ENCODE assay signal across 9 mouse cellular contexts in genomic region chr1:91098887-91099286, GRCm38 (mm10). TPM values are rescaled to one million over a fixed set of nuclear protein-coding genes. Genes with fewer than 3 reads are reported as not detected.
DNase-seq lines count a peak whose midpoint lies in the region; ATAC-seq and TF ChIP-seq lines count a peak whose summit lies in the region.
"Had no signal": no experiment of that assay in that cellular context is flagged by ENCODE, and none has a peak within 500 bp of the region (broad histone marks: within the 10 kb centered on the region; RNA-seq: fewer than 3 reads in every experiment).

No protein-coding gene starts in this region.

- H3K9me3 ChIP-seq in forebrain, embryonic 11.5 days (ENCODE audit: control insufficient read depth, low read length), result no peaks in the 10 kb centered on the region
- H3K9me3 ChIP-seq in forebrain, embryonic 16.5 days (ENCODE audit: control insufficient read depth, low read length), result no peaks in the 10 kb centered on the region
- no peaks in the 10 kb centered on the region for H3K9me3 ChIP-seq in limb, embryonic 11.5 days (ENCODE audit: control insufficient read depth, low read length)
- H3K9me3 ChIP-seq: stomach, embryonic 15.5 days had no signal

- H3ac ChIP-seq in myocyte (ENCODE audit: control insufficient read depth, insufficient read length), result no peak overlapping the region

- peak; percentile 81 for DNase-seq in forebrain, embryonic 11.5 days (ENCODE audit: low spot score)
- DNase-seq in heart, adult 8-10 months (ENCODE audit: low spot score), result peak; percentile 80
- DNase-seq in kidney, adult 18-20 months, result peak; percentile 81
- DNase-seq in limb, embryonic 11.5 days (ENCODE audit: low spot score), result peak; percentile 82
- DNase-seq in splenic B cell, adult 2 months (ENCODE audit: low read depth, low spot score), result peak; percentile 84

- H3K9ac ChIP-seq in forebrain, embryonic 11.5 days (ENCODE audit: low read length), result no peak overlapping the region
- H3K9ac ChIP-seq in forebrain, embryonic 16.5 days (replicated peaks; ENCODE audit: low read depth, low read length), result no peak overlapping the region
- peak overlapping the region; percentile 9; the same call in 1 of the 2 replicates for H3K9ac ChIP-seq in limb, embryonic 11.5 days (ENCODE audit: low read length)
- H3K9ac ChIP-seq: stomach, embryonic 15.5 days had no signal

- 27% methylated on average over 6 of the region's 6 CpGs for WGBS in forebrain, embryonic 11.5 days
- 14% methylated on average over 6 of the region's 6 CpGs for WGBS in forebrain, embryonic 16.5 days
- WGBS in limb, embryonic 11.5 days, result 28% methylated on average over 6 of the region's 6 CpGs

- TF ChIP-seq POLR2A in cortical plate, adult 2 months (IDR thresholded peaks at IDR 0.05; ENCODE audit: extremely low read depth, insufficient read depth, low read length), result no peak
- no peak for TF ChIP-seq POLR2A in myocyte (IDR thresholded peaks at IDR 0.05; ENCODE audit: insufficient read length, low read depth)

- no peak overlapping the region for H3K4me3 ChIP-seq in forebrain, embryonic 11.5 days (ENCODE audit: low read depth, low read length)
- no peak overlapping the region for H3K4me3 ChIP-seq in forebrain, embryonic 16.5 days (replicated peaks; ENCODE audit: low read length)
- H3K4me3 ChIP-seq in cortical plate, adult 2 months (ENCODE audit: insufficient read depth, low read length), result no peak overlapping the region
- no peak overlapping the region for H3K4me3 ChIP-seq in limb, embryonic 11.5 days (ENCODE audit: low read depth, low read length)
- no peak overlapping the region for H3K4me3 ChIP-seq in myocyte
- H3K4me3 ChIP-seq: stomach, embryonic 15.5 days had no signal

- H3K4me2 ChIP-seq in forebrain, embryonic 11.5 days (ENCODE audit: low read depth, low read length, severe bottlenecking), result no peak overlapping the region
- no peak overlapping the region for H3K4me2 ChIP-seq in forebrain, embryonic 16.5 days (ENCODE audit: low read length)
- no peak overlapping the region for H3K4me2 ChIP-seq in limb, embryonic 11.5 days (ENCODE audit: low read depth, severe bottlenecking)
- H3K4me2 ChIP-seq in myocyte (ENCODE audit: low read depth), result no peak overlapping the region
- H3K4me2 ChIP-seq: stomach, embryonic 15.5 days had no signal

- TF ChIP-seq CTCF in cortical plate, adult 2 months (IDR thresholded peaks at IDR 0.05; ENCODE audit: extremely low read depth, insufficient read depth, low read length), result peak; percentile 74

- peaks cover 44% of the 10 kb centered on the region for H3K79me2 ChIP-seq in myocyte (ENCODE audit: control insufficient read depth, insufficient read depth)

- no peak overlapping the region for H3K27ac ChIP-seq in forebrain, embryonic 11.5 days (ENCODE audit: low read depth, low read length)
- H3K27ac ChIP-seq in forebrain, embryonic 16.5 days (ENCODE audit: low read length), result no peak overlapping the region
- no peak overlapping the region for H3K27ac ChIP-seq in cortical plate, adult 2 months (ENCODE audit: insufficient read depth, low read length)
- H3K27ac ChIP-seq in limb, embryonic 11.5 days (replicated peaks; ENCODE audit: low read depth, low read length), result no peak overlapping the region
- H3K27ac ChIP-seq: stomach, embryonic 15.5 days had no signal

- 0 out of 2 replicates have a peak, but pooled peaks cover 2% of the 10 kb centered on the region for H3K4me1 ChIP-seq in forebrain, embryonic 11.5 days (replicated peaks; ENCODE audit: control insufficient read depth, insufficient read depth, low read length)
- no peaks in the 10 kb centered on the region for H3K4me1 ChIP-seq in forebrain, embryonic 16.5 days (replicated peaks; ENCODE audit: control insufficient read depth, insufficient read depth, low read length)
- peaks cover 1% of the 10 kb centered on the region; the same call in 1 of the 2 replicates for H3K4me1 ChIP-seq in cortical plate, adult 2 months (ENCODE audit: control insufficient read depth, insufficient read depth, low read length)
- H3K4me1 ChIP-seq in limb, embryonic 11.5 days (ENCODE audit: control insufficient read depth, insufficient read depth, low read length), result peaks cover 3% of the 10 kb centered on the region; the same call in 1 of the 2 replicates

- no peaks in the 10 kb centered on the region; the same call in 1 of the 2 replicates for H3K36me3 ChIP-seq in forebrain, embryonic 11.5 days (ENCODE audit: control insufficient read depth, insufficient read depth, low read length)
- no peaks in the 10 kb centered on the region for H3K36me3 ChIP-seq in forebrain, embryonic 16.5 days (ENCODE audit: control insufficient read depth, insufficient read depth)
- H3K36me3 ChIP-seq in limb, embryonic 11.5 days (ENCODE audit: control insufficient read depth, insufficient read depth, low read length), result no peaks in the 10 kb centered on the region
- H3K36me3 ChIP-seq in myocyte (ENCODE audit: control insufficient read depth, insufficient read depth), result peaks cover 32% of the 10 kb centered on the region
- peaks cover 4% of the 10 kb centered on the region; the same call in 1 of the 2 replicates for H3K36me3 ChIP-seq in splenic B cell, adult 2 months (ENCODE audit: control insufficient read depth, insufficient read depth, low read length, poor library complexity, severe bottlenecking)

- no peaks in the 10 kb centered on the region for H3K27me3 ChIP-seq in forebrain, embryonic 11.5 days (ENCODE audit: control insufficient read depth, insufficient read depth, low read length)
- H3K27me3 ChIP-seq in forebrain, embryonic 16.5 days (replicated peaks; ENCODE audit: control insufficient read depth, insufficient read depth, low read length), result no peaks in the 10 kb centered on the region
- H3K27me3 ChIP-seq in limb, embryonic 11.5 days (ENCODE audit: control insufficient read depth, insufficient read depth, low read length), result no peaks in the 10 kb centered on the region
- no peaks in the 10 kb centered on the region for H3K27me3 ChIP-seq in myocyte (ENCODE audit: control insufficient read depth, insufficient read depth, insufficient read length)
- H3K27me3 ChIP-seq in splenic B cell, adult 2 months (ENCODE audit: control insufficient read depth, insufficient read depth, low read length, poor library complexity, severe bottlenecking), result no peaks in the 10 kb centered on the region
- H3K27me3 ChIP-seq: stomach, embryonic 15.5 days had no signal

- ATAC-seq in forebrain, embryonic 11.5 days (replicated peaks; ENCODE audit: low FRiP score), result peak; percentile 71
- no peak for ATAC-seq in forebrain, embryonic 16.5 days
- no peak for ATAC-seq in limb, embryonic 11.5 days (ENCODE audit: insufficient number of reproducible peaks, low FRiP score, low TSS enrichment, low read depth)

TF ChIP-seq in myocyte, 11 proteins besides CTCF, POLR2A, EP300 and RAD21:
- TF ChIP-seq MAX (IDR thresholded peaks at IDR 0.05; ENCODE audit: low read depth), result no peak
- TF ChIP-seq POLR2AphosphoS2 (IDR thresholded peaks at IDR 0.05; ENCODE audit: insufficient read length, low read depth), result no peak
- no peak for TF ChIP-seq E2F4 (IDR thresholded peaks at IDR 0.05; ENCODE audit: insufficient read depth)
- TF ChIP-seq TCF3 (IDR thresholded peaks at IDR 0.05; ENCODE audit: insufficient read length, low read depth), result no peak
- TF ChIP-seq USF1 (IDR thresholded peaks at IDR 0.05; ENCODE audit: low read depth), result no peak
- TF ChIP-seq MYOD1 (IDR thresholded peaks at IDR 0.05; ENCODE audit: control insufficient read depth in 1 of 3, insufficient read length in 2 of 3, low read depth in 2 of 3), result peak in 2 of 3 experiments; percentile 10 to 45
- no peak for TF ChIP-seq SRF (IDR thresholded peaks at IDR 0.05; ENCODE audit: control insufficient read depth, insufficient read length, low read depth)
- peak in 2 of 3 experiments; percentile 50 to 61 for TF ChIP-seq MYOG (IDR thresholded peaks at IDR 0.05; ENCODE audit: control insufficient read depth in 1 of 3, insufficient read depth in 1 of 3, insufficient read length in 2 of 3, low read depth in 2 of 3)
- no peak for TF ChIP-seq REST (IDR thresholded peaks at IDR 0.05; ENCODE audit: insufficient read depth, insufficient read length)
- peak; percentile 3 for TF ChIP-seq TCF12 (IDR thresholded peaks at IDR 0.05; ENCODE audit: insufficient read depth, poor library complexity, severe bottlenecking)
- TF ChIP-seq CEBPB (IDR thresholded peaks at IDR 0.05; ENCODE audit: insufficient read depth, poor library complexity, severe bottlenecking), result no peak

RNA-seq across cellular contexts. Expression of gene Rbm44, which starts 46.0 kb away (rescaled TPM):
- polyA plus RNA-seq in forebrain, embryonic 11.5 days (2014; fragmentation: Nextera tagmentation; extraction: Ambion mirVana), result 0.37 and 0.51 TPM in 2 replicates
- 0.10 and 0.11 TPM in 2 replicates for polyA plus RNA-seq in forebrain, embryonic 16.5 days (2015; fragmentation: Nextera tagmentation; extraction: Ambion mirVana)
- polyA plus RNA-seq in cortical plate, adult 2 months (2012; rRNA removed), result 0.04 TPM in 1 of 2 replicates, not detected in the other
- total RNA-seq in heart, adult 8-10 months (2022), result not detected
- 0.52 and 1.5 TPM in 2 replicates for polyA plus RNA-seq in limb, embryonic 11.5 days (2014; fragmentation: Nextera tagmentation; extraction: Ambion mirVana)
- not detected for polyA plus RNA-seq in myocyte (2012; fragmentation: generic; extraction: Trizol)
